Mouse (Mus musculus): ENCODE measurements around the gene Calm1. TPM values are rescaled to one million over a fixed set of nuclear protein-coding genes. Genes with fewer than 3 reads are reported as not detected.

Calm1 gene
- polyA plus RNA-seq, 2 experiments: 306 to 1,299 TPM

GRCm38 (mm10) chr12:100203759-100204158 lies 4.5 kb downstream of the Calm1 start:
- Histone ChIP-seq H3K36me3 (ENCODE audit: control insufficient read depth, insufficient read depth, low read length) (peaks cover 64% of the 10 kb centered on the region), H3K4me1 (ENCODE audit: control insufficient read depth, insufficient read depth, low read length) (peaks cover 19% of the 10 kb centered on the region; the same call in 1 of the 2 replicates), H3K4me2 (replicated peaks; ENCODE audit: low read depth, low read length, severe bottlenecking) (no peak overlapping the region), H3K9me3 (ENCODE audit: control insufficient read depth, low read length) (no peaks in the 10 kb centered on the region), H3K4me3 (replicated peaks; ENCODE audit: low read length) (no peak overlapping the region), H3K9ac (ENCODE audit: low read depth, low read length, severe bottlenecking) (no peak overlapping the region), H3K27me3 (ENCODE audit: control insufficient read depth, insufficient read depth, low read length) (no peaks in the 10 kb centered on the region), H3K27ac (replicated peaks; ENCODE audit: low read depth, low read length) (no peak overlapping the region)
- 60% methylated on average over 3 of the region's 3 CpGs for WGBS
- DNase-seq (ENCODE audit: low spot score) (no peak), ATAC-seq (ENCODE audit: low FRiP score, low read depth) (no peak)
- TF ChIP-seq POLR2A (IDR thresholded peaks at IDR 0.05; ENCODE audit: borderline replicate concordance, extremely low read depth, insufficient read depth, insufficient read length): no peak

GRCm38 (mm10) chr12:100205156-100205555 lies 5.9 kb downstream of the Calm1 start:
- no peak for DNase-seq (ENCODE audit: low spot score)
- Histone ChIP-seq H3K4me3 (replicated peaks; ENCODE audit: low read length) (no peak overlapping the region), H3K27me3 (ENCODE audit: control insufficient read depth, insufficient read depth, low read length) (no peaks in the 10 kb centered on the region), H3K36me3 (ENCODE audit: control insufficient read depth, insufficient read depth, low read length) (peaks cover 76% of the 10 kb centered on the region), H3K9ac (ENCODE audit: low read depth, low read length, severe bottlenecking) (no peak overlapping the region), H3K27ac (replicated peaks; ENCODE audit: low read depth, low read length) (no peak overlapping the region), H3K4me2 (replicated peaks; ENCODE audit: low read depth, low read length, severe bottlenecking) (no peak overlapping the region), H3K4me1 (ENCODE audit: control insufficient read depth, insufficient read depth, low read length) (peaks cover 22% of the 10 kb centered on the region; the same call in 1 of the 2 replicates), H3K9me3 (ENCODE audit: control insufficient read depth, low read length) (no peaks in the 10 kb centered on the region)
- ATAC-seq (ENCODE audit: low FRiP score, low read depth): no peak
- TF ChIP-seq POLR2A (IDR thresholded peaks at IDR 0.05; ENCODE audit: borderline replicate concordance, extremely low read depth, insufficient read depth, insufficient read length): no peak
- 87% methylated on average over 8 of the region's 8 CpGs for WGBS

GRCm38 (mm10) chr12:100206521-100206920 lies 7.3 kb downstream of the Calm1 start:
- DNase-seq (ENCODE audit: low spot score) (no peak), ATAC-seq (ENCODE audit: low FRiP score, low read depth) (no peak)
- 78% methylated on average over 3 of the region's 3 CpGs for WGBS
- Histone ChIP-seq H3K9ac (ENCODE audit: low read depth, low read length, severe bottlenecking) (no peak overlapping the region), H3K27me3 (ENCODE audit: control insufficient read depth, insufficient read depth, low read length) (no peaks in the 10 kb centered on the region), H3K27ac (replicated peaks; ENCODE audit: low read depth, low read length) (no peak overlapping the region), H3K4me2 (replicated peaks; ENCODE audit: low read depth, low read length, severe bottlenecking) (no peak overlapping the region), H3K36me3 (ENCODE audit: control insufficient read depth, insufficient read depth, low read length) (peaks cover 78% of the 10 kb centered on the region), H3K4me1 (ENCODE audit: control insufficient read depth, insufficient read depth, low read length) (peaks cover 28% of the 10 kb centered on the region), H3K9me3 (ENCODE audit: control insufficient read depth, low read length) (no peaks in the 10 kb centered on the region), H3K4me3 (replicated peaks; ENCODE audit: low read length) (no peak overlapping the region)
- TF ChIP-seq POLR2A (IDR thresholded peaks at IDR 0.05; ENCODE audit: borderline replicate concordance, extremely low read depth, insufficient read depth, insufficient read length): no peak

- H3K4me1 ChIP-seq (ENCODE audit: control insufficient read depth, insufficient read depth, low read length): peaks cover 25% of the 10 kb centered on the region
- WGBS: 70% methylated on average over 5 of the region's 5 CpGs
- H3K27ac ChIP-seq (replicated peaks; ENCODE audit: low read depth, low read length): no peak overlapping the region
- no peak for TF ChIP-seq POLR2A (IDR thresholded peaks at IDR 0.05; ENCODE audit: borderline replicate concordance, extremely low read depth, insufficient read depth, insufficient read length)
- DNase-seq (ENCODE audit: low spot score): no peak
- H3K9me3 ChIP-seq (ENCODE audit: control insufficient read depth, low read length): no peaks in the 10 kb centered on the region
- H3K9ac ChIP-seq (ENCODE audit: low read depth, low read length, severe bottlenecking): no peak overlapping the region
- H3K36me3 ChIP-seq (ENCODE audit: control insufficient read depth, insufficient read depth, low read length): peaks cover 78% of the 10 kb centered on the region
- no peak overlapping the region for H3K4me2 ChIP-seq (replicated peaks; ENCODE audit: low read depth, low read length, severe bottlenecking)
- no peak overlapping the region for H3K4me3 ChIP-seq (replicated peaks; ENCODE audit: low read length)
- H3K27me3 ChIP-seq (ENCODE audit: control insufficient read depth, insufficient read depth, low read length): no peaks in the 10 kb centered on the region
- no peak for ATAC-seq (ENCODE audit: low FRiP score, low read depth)
Observed at GRCm38 (mm10) chr12:100206926-100207325, 7.7 kb downstream of the Calm1 start.

- ATAC-seq (ENCODE audit: low FRiP score, low read depth) (no peak), DNase-seq (ENCODE audit: low spot score) (no peak)
- H3K36me3 ChIP-seq (ENCODE audit: control insufficient read depth, insufficient read depth, low read length): peaks cover 51% of the 10 kb centered on the region
- H3K4me3 ChIP-seq (replicated peaks; ENCODE audit: low read length): no peak overlapping the region
- H3K9me3 ChIP-seq (ENCODE audit: control insufficient read depth, low read length): 0 out of 2 replicates have a peak, but pooled peaks cover 8% of the 10 kb centered on the region
- 81% methylated on average over 10 of the region's 10 CpGs for WGBS
- peaks cover 14% of the 10 kb centered on the region for H3K4me1 ChIP-seq (ENCODE audit: control insufficient read depth, insufficient read depth, low read length)
- no peak for TF ChIP-seq POLR2A (IDR thresholded peaks at IDR 0.05; ENCODE audit: borderline replicate concordance, extremely low read depth, insufficient read depth, insufficient read length)
- no peaks in the 10 kb centered on the region for H3K27me3 ChIP-seq (ENCODE audit: control insufficient read depth, insufficient read depth, low read length)
- H3K27ac ChIP-seq (replicated peaks; ENCODE audit: low read depth, low read length): 0 out of 2 replicates have a peak overlapping the region, but pooled peaks have one; percentile 8
- H3K4me2 ChIP-seq (replicated peaks; ENCODE audit: low read depth, low read length, severe bottlenecking): no peak overlapping the region
- H3K9ac ChIP-seq (ENCODE audit: low read depth, low read length, severe bottlenecking): no peak overlapping the region
Observed at GRCm38 (mm10) chr12:100209701-100210478, 10.7 kb downstream of the Calm1 start.
